Mouse (Mus musculus) CH12.LX (cell line): Measurements from ENCODE around the gene Msx2. TPM values are rescaled to one million over a fixed set of nuclear protein-coding genes. Genes with fewer than 3 reads are reported as not detected.

ENCODE experiments used
- DNase-seq: peaks from one replicate; pipeline ENCODE4 v3.0.0-alpha.2; 2013; ENCODE audit errors: extremely low read depth
- H3K27ac ChIP-seq: 2 replicates; pipeline ENCODE4 v1.5.1; 2012; ENCODE audit warnings: low read depth, mild to moderate bottlenecking, control low read depth, moderate library complexity; ENCODE audit not compliant: insufficient read depth
- H3K27me3 ChIP-seq: replicated peaks from 2 replicates; pipeline ENCODE3; 2012; ENCODE audit warnings: inconsistent platforms
- H3K36me3 ChIP-seq, 2 experiments: replicated peaks in 1 of 2; 2 replicates each; pipeline versions ENCODE3 to v1.6.1; 2012; ENCODE audit warnings: inconsistent platforms in 1 of 2, low read length in 1 of 2, mild to moderate bottlenecking in 1 of 2, mixed read lengths in 1 of 2, moderate library complexity in 1 of 2; ENCODE audit not compliant: control insufficient read depth in 1 of 2, insufficient read depth in 1 of 2
- H3K4me1 ChIP-seq, 2 experiments: 2 replicates each; pipeline ENCODE4 v1.6.1; 2012; ENCODE audit warnings: inconsistent platforms in 1 of 2, moderate library complexity in 1 of 2; ENCODE audit not compliant: insufficient read depth in 2 of 2, control insufficient read depth in 1 of 2
- H3K4me2 ChIP-seq: 2 replicates; pipeline ENCODE4 v1.6.1; 2012; ENCODE audit warnings: low read depth, mild to moderate bottlenecking, control low read depth; ENCODE audit not compliant: poor library complexity, insufficient read depth, severe bottlenecking
- H3K4me3 ChIP-seq, 3 experiments: fragments of 150-350 bp in 1 of 3; sonication (generic) in 1 of 3; replicated peaks in 1 of 3; 2 replicates each; pipeline versions ENCODE3 to v1.5.1; 2011 to 2012; ENCODE audit warnings: low read depth in 2 of 3, low read length in 2 of 3, mild to moderate bottlenecking in 2 of 3, moderate library complexity in 2 of 3, control low read depth in 1 of 3, improper control_type of control experiment in 1 of 3, inconsistent platforms in 1 of 3, mixed read lengths in 1 of 3; ENCODE audit not compliant: poor library complexity in 1 of 3
- H3K79me2 ChIP-seq: replicated peaks from 2 replicates; pipeline ENCODE4 v1.6.1; 2012; ENCODE audit warnings: mild to moderate bottlenecking, moderate library complexity; ENCODE audit not compliant: control insufficient read depth, poor library complexity, insufficient read depth, severe bottlenecking; ENCODE audit errors: extremely low read depth
- H3K9ac ChIP-seq: 2 replicates; pipeline ENCODE4 v1.6.1; 2012; ENCODE audit warnings: low read depth, mild to moderate bottlenecking, control low read depth, moderate library complexity; ENCODE audit not compliant: insufficient read depth
- H3K9me3 ChIP-seq: replicated peaks from 2 replicates; pipeline ENCODE3; 2012; ENCODE audit warnings: low read length, inconsistent platforms, mixed read lengths
- BHLHE40 ChIP-seq: IDR thresholded peaks from 2 replicates; pipeline ENCODE4 v1.6.1; 2011; ENCODE audit warnings: mild to moderate bottlenecking, low read depth, low read length, improper control_type of control experiment
- CHD1 ChIP-seq: IDR thresholded peaks from 2 replicates; pipeline ENCODE4 v1.6.1; 2012; ENCODE audit warnings: low read depth, low read length, improper control_type of control experiment, inconsistent platforms
- CTCF ChIP-seq, 2 experiments: IDR thresholded peaks in 1 of 2; conservative IDR thresholded peaks in 1 of 2; 2 replicates each; pipeline ENCODE4 v1.5.1; 2011 to 2012; ENCODE audit warnings: low read depth in 2 of 2, low read length in 2 of 2, improper control_type of control experiment in 1 of 2, inconsistent platforms in 1 of 2, mild to moderate bottlenecking in 1 of 2, moderate library complexity in 1 of 2
- E2F4 ChIP-seq: IDR thresholded peaks from 2 replicates; pipeline ENCODE4 v1.6.1; 2011; ENCODE audit warnings: low read depth, low read length, improper control_type of control experiment; ENCODE audit not compliant: insufficient replicate concordance
- ELF1 ChIP-seq: IDR thresholded peaks from 2 replicates; pipeline ENCODE4 v1.6.1; 2014; ENCODE audit warnings: low read depth, mild to moderate bottlenecking, inconsistent platforms, low read length, improper control_type of control experiment
- EP300 ChIP-seq: IDR thresholded peaks from 2 replicates; pipeline ENCODE4 v1.6.1; 2011; ENCODE audit warnings: low read length, improper control_type of control experiment
- ETS1 ChIP-seq: conservative IDR thresholded peaks from 2 replicates; pipeline ENCODE4 v1.6.1; 2012; ENCODE audit warnings: low read depth, mild to moderate bottlenecking, inconsistent platforms, low read length, improper control_type of control experiment, moderate library complexity
- GABPA ChIP-seq: IDR thresholded peaks from 2 replicates; pipeline ENCODE4 v1.6.1; 2012; ENCODE audit warnings: low read depth, low read length, improper control_type of control experiment, inconsistent platforms; ENCODE audit not compliant: insufficient replicate concordance
- HCFC1 ChIP-seq: IDR thresholded peaks from 2 replicates; pipeline ENCODE4 v1.6.1; 2012; ENCODE audit warnings: low read depth, mild to moderate bottlenecking, inconsistent platforms, low read length, improper control_type of control experiment
- JUND ChIP-seq: conservative IDR thresholded peaks from 2 replicates; pipeline ENCODE4 v1.6.1; 2011; ENCODE audit warnings: low read depth, low read length, improper control_type of control experiment
- MEF2A ChIP-seq: IDR thresholded peaks from 2 replicates; pipeline ENCODE4 v1.6.1; 2014; ENCODE audit warnings: low read depth, mild to moderate bottlenecking, inconsistent platforms, low read length, improper control_type of control experiment, borderline replicate concordance
- MYC ChIP-seq: IDR thresholded peaks from 2 replicates; pipeline ENCODE4 v1.6.1; 2011; ENCODE audit warnings: low read depth, mild to moderate bottlenecking, improper control_type of control experiment, low read length
- NELFE ChIP-seq: IDR thresholded peaks from 2 replicates; pipeline ENCODE4 v1.6.1; 2011; ENCODE audit warnings: low read depth, low read length, improper control_type of control experiment
- NRF1 ChIP-seq: IDR thresholded peaks from 2 replicates; pipeline ENCODE4 v1.6.1; 2014; ENCODE audit warnings: low read depth, mild to moderate bottlenecking, inconsistent platforms, low read length, improper control_type of control experiment, moderate library complexity
- PAX5 ChIP-seq: IDR thresholded peaks from 2 replicates; pipeline ENCODE4 v1.6.1; 2012; ENCODE audit warnings: low read length, inconsistent platforms, mixed read lengths
- POLR2A ChIP-seq: IDR thresholded peaks from 2 replicates; pipeline ENCODE4 v1.6.1; 2011; ENCODE audit warnings: low read depth, mild to moderate bottlenecking, improper control_type of control experiment, low read length
- POLR2AphosphoS2 ChIP-seq: IDR thresholded peaks from 2 replicates; pipeline ENCODE4 v1.6.1; 2011; ENCODE audit warnings: low read depth, low read length, improper control_type of control experiment
- RAD21 ChIP-seq: IDR thresholded peaks from 2 replicates; pipeline ENCODE4 v1.6.1; 2011; ENCODE audit warnings: low read depth, mild to moderate bottlenecking, low read length, improper control_type of control experiment, moderate library complexity
- RCOR1 ChIP-seq: conservative IDR thresholded peaks from 2 replicates; pipeline ENCODE4 v1.6.1; 2012; ENCODE audit warnings: low read depth, mild to moderate bottlenecking, inconsistent platforms, low read length, improper control_type of control experiment
- SIN3A ChIP-seq: IDR thresholded peaks from 2 replicates; pipeline ENCODE4 v1.6.1; 2012; ENCODE audit warnings: low read length, improper control_type of control experiment, inconsistent platforms
- SMC3 ChIP-seq: IDR thresholded peaks from 2 replicates; pipeline ENCODE4 v1.6.1; 2011; ENCODE audit warnings: low read depth, low read length, improper control_type of control experiment
- TBP ChIP-seq: conservative IDR thresholded peaks from 2 replicates; pipeline ENCODE4 v1.6.1; 2011; ENCODE audit warnings: low read depth, low read length, improper control_type of control experiment
- UBTF ChIP-seq: IDR thresholded peaks from 2 replicates; pipeline ENCODE4 v1.6.1; 2012; ENCODE audit warnings: low read depth, mild to moderate bottlenecking, inconsistent platforms, low read length, improper control_type of control experiment, moderate library complexity
- USF1 ChIP-seq: IDR thresholded peaks from 2 replicates; pipeline ENCODE4 v1.6.1; 2014; ENCODE audit warnings: low read depth, mild to moderate bottlenecking, inconsistent platforms, low read length, improper control_type of control experiment
- USF2 ChIP-seq: conservative IDR thresholded peaks from 2 replicates; pipeline ENCODE4 v1.6.1; 2011; ENCODE audit warnings: low read depth, low read length, improper control_type of control experiment
- ZC3H11A ChIP-seq: IDR thresholded peaks from 2 replicates; pipeline ENCODE4 v1.6.1; 2012; ENCODE audit warnings: low read depth, mild to moderate bottlenecking, inconsistent platforms, low read length, improper control_type of control experiment
- ZKSCAN1 ChIP-seq: IDR thresholded peaks from 2 replicates; pipeline ENCODE4 v1.6.1; 2012; ENCODE audit warnings: low read depth, inconsistent platforms, low read length, improper control_type of control experiment, borderline replicate concordance
- ZNF384 ChIP-seq: IDR thresholded peaks from 2 replicates; pipeline ENCODE4 v1.6.1; 2012; ENCODE audit warnings: low read depth, low read length, improper control_type of control experiment, inconsistent platforms
- dilution Hi-C: fragments of 300-500 bp; cut with MboI; formaldehyde crosslinking; loops from 2 replicates; pipeline ENCODE4 v1.14.3; 2020; ENCODE audit warnings: low sequenced_read_pairs; ENCODE audit not compliant: extremely low pct_unique_long_range_greater_than_20kb, extremely low pct_ligation_motif_present
- in situ Hi-C: fragments of 300-500 bp; cut with MboI; formaldehyde crosslinking; loops from 3 replicates; pipeline ENCODE4 v1.14.3; 2019; ENCODE audit warnings: low sequenced_read_pairs, low pct_ligation_motif_present, low pct_unique_long_range_greater_than_20kb, mixed read lengths
- polyA plus RNA-seq: library from polyadenylated mRNA; unstranded; fragments of >175 nt; gene quantifications from 2 replicates; pipeline ENCODE4 v1.2.1, GENCODE M21; 2012; ENCODE audit warnings: low read depth; ENCODE audit not compliant: insufficient read length
- total RNA-seq, 2 experiments: library from RNA; depleted of rRNA; stranded (reverse); fragments of 300-350 nt in 1 of 2; fragments of >200 nt in 1 of 2; gene quantifications; 2 replicates each; pipeline ENCODE4 v1.2.3; 2012 to 2014

Msx2 gene
- total and polyA plus RNA-seq, 3 experiments, result not detected

DNA sequence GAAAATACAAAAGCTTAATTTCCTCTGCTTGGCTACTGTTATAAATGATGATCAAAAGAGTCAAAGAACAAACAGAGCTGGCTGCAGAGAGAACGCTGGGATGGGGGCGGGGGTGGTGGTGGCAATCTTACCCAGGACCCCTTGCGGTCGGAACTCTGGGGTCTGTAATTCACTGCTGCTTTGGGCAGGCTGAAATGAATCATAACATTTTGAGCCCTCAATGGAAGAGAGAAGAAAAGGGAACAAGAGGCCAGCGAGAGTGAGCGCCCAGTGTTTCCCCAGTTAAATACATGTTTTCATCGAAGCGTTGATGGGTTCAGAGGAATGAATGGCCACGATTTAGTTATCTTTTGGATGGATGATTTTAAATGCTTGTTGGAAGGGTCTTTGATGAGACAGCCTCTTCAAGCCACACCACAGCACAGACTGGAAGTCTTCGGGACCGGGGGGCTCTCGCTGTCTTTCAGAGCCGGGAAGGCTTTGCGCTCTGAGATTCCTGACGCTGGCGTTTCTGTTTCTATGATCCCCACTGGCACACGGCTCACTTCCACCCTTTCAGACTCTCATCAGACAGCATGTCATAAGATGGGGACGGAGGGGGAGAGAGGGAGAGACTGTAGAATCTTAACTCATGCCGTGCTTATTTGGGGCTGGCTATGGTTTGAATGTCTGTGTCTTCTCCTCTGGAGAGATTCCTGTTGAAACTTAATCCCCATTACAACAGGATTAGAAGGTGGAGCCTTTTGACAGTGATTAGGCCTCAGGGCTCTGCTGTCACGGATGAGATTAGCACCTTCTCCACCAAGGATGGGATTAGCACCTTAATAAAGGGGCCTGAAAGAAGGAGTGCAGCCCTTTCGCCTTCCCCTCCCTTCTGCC, 17.8 kb downstream of the Msx2 start:
- H3K4me3 ChIP-seq, result no peak overlapping the region
- TF ChIP-seq RAD21 (no peak), NELFE (no peak), ZKSCAN1 (no peak), SIN3A (no peak), USF2 (no peak), TBP (no peak), EP300 (no peak), E2F4 (no peak), MYC (no peak), GABPA (no peak), UBTF (no peak), ELF1 (no peak), POLR2A (no peak), POLR2AphosphoS2 (no peak), CTCF (conservative IDR thresholded peaks at IDR 0.05 in 1 of 2, IDR thresholded peaks at IDR 0.05 in 1 of 2; ENCODE audit: low read depth in 2 of 2, low read length in 2 of 2) (no peak), ZNF384 (no peak), BHLHE40 (no peak), HCFC1 (no peak), MEF2A (no peak)
- H3K4me1 ChIP-seq, result no peaks in the 10 kb centered on the region
- dilution Hi-C loops (no loop called here), in situ Hi-C loops (loop anchor here (25.0 kb wide), 1 partner anchor 232 kb away; no protein-coding TSS in a partner anchor)
- no peak overlapping the region for H3K27ac ChIP-seq
- no peaks in the 10 kb centered on the region for H3K9me3 ChIP-seq
- no peaks in the 10 kb centered on the region for H3K36me3 ChIP-seq
- DNase-seq, result no peak
- no peak overlapping the region for H3K9ac ChIP-seq
- no peak overlapping the region for H3K4me2 ChIP-seq
- peaks cover 63% of the 10 kb centered on the region for H3K27me3 ChIP-seq
- H3K79me2 ChIP-seq, result no peaks in the 10 kb centered on the region

DNA sequence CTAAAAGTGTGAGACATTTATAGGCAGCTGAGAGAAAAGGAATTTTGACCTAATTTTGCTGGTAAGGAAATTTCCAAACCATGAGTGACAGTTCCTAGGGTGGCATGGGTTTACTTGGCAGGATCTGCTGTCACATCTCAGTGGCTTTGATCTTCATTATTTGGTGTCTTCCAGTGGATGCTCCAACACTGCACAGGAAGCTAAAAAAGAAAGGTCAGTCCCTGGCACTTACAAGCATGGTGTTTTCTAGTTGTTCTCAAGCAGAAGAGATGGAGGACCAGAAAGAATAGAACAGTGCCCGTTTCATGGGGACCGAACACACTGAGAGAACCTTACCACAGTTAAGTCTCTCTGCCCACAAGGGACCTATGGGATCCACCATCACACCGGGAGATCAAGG, 18.9 kb downstream of the Msx2 start:
- Histone ChIP-seq H3K4me1 (no peaks in the 10 kb centered on the region), H3K4me3 (no peak overlapping the region), H3K27me3 (peaks cover 67% of the 10 kb centered on the region), H3K9ac (no peak overlapping the region), H3K27ac (no peak overlapping the region), H3K9me3 (no peaks in the 10 kb centered on the region), H3K4me2 (no peak overlapping the region), H3K36me3 (no peaks in the 10 kb centered on the region), H3K79me2 (no peaks in the 10 kb centered on the region)
- in situ Hi-C loops (loop anchor here (25.0 kb wide), 1 partner anchor 233 kb away; no protein-coding TSS in a partner anchor), dilution Hi-C loops (no loop called here)
- no peak for DNase-seq
- TF ChIP-seq JUND, result no peak
- TF ChIP-seq EP300, result no peak
- TF ChIP-seq TBP, result no peak
- no peak for TF ChIP-seq CTCF (conservative IDR thresholded peaks at IDR 0.05 in 1 of 2, IDR thresholded peaks at IDR 0.05 in 1 of 2; ENCODE audit: low read depth in 2 of 2, low read length in 2 of 2)
- no peak for TF ChIP-seq RCOR1
- TF ChIP-seq BHLHE40, result no peak
- TF ChIP-seq CHD1, result no peak
- no peak for TF ChIP-seq USF2
- TF ChIP-seq MYC, result no peak
- no peak for TF ChIP-seq SMC3
- no peak for TF ChIP-seq ZC3H11A
- no peak for TF ChIP-seq PAX5
- no peak for TF ChIP-seq ZNF384
- no peak for TF ChIP-seq POLR2A
- TF ChIP-seq ETS1, result no peak
- TF ChIP-seq USF1, result no peak
- TF ChIP-seq NRF1, result no peak
